Mouse (Mus musculus) heart, adult 8-10 months (tissue): ENCODE data around the gene Chmp2a. TPM values are rescaled to one million over a fixed set of nuclear protein-coding genes. Genes with fewer than 3 reads are reported as not detected.

Experiments
- DNase-seq: peaks from one replicate; pipeline ENCODE4 v3.0.0; 2022; ENCODE audit warnings: low spot score
- total RNA-seq, 4 experiments: library from RNA; stranded (reverse); gene quantifications; 2 replicates each; pipeline ENCODE4 v1.2.4; 2022

Chmp2a gene
- total RNA-seq, 4 experiments from 2014 or later = 142 to 153 (median 147) TPM

- no peak for DNase-seq
Observed at GRCm38 (mm10) chr7:13035211-13035855, 726 bp upstream of the Chmp2a start.

- no peak for DNase-seq
Observed at GRCm38 (mm10) chr7:13033451-13034147, 1.0 kb downstream of the Chmp2a start.

- no peak for DNase-seq
Observed at GRCm38 (mm10) chr7:13032541-13032940, 2.1 kb downstream of the Chmp2a start.

- DNase-seq = no peak
Observed at GRCm38 (mm10) chr7:13031983-13032382, 2.6 kb downstream of the Chmp2a start.

GRCm38 (mm10) chr7:13031069-13031468 is 3.5 kb downstream of the Chmp2a start:
- no peak for DNase-seq

- DNase-seq = no peak
Observed at GRCm38 (mm10) chr7:13028986-13029385, 5.6 kb downstream of the Chmp2a start.

GRCm38 (mm10) chr7:13025511-13026112 is 9.0 kb downstream of the Chmp2a start:
- no peak for DNase-seq

GRCm38 (mm10) chr7:13024805-13025204 is 9.8 kb downstream of the Chmp2a start:
- no peak for DNase-seq

- DNase-seq = peak; percentile 91
Observed at GRCm38 (mm10) chr7:13023928-13024731, 10.5 kb downstream of the Chmp2a start.

- DNase-seq = peak; percentile 57
Observed at GRCm38 (mm10) chr7:13022773-13023535, 11.7 kb downstream of the Chmp2a start.

GRCm38 (mm10) chr7:13015217-13015616 is 19.4 kb downstream of the Chmp2a start:
- no peak for DNase-seq

GRCm38 (mm10) chr7:13014275-13014839 is 20.2 kb downstream of the Chmp2a start:
- no peak for DNase-seq

- DNase-seq = no peak
Observed at GRCm38 (mm10) chr7:13013671-13014070, 20.9 kb downstream of the Chmp2a start.

GRCm38 (mm10) chr7:13010005-13010908 is 24.4 kb downstream of the Chmp2a start, which contains the start of gene Zbtb45:
Gene Zbtb45 (minus strand): TSS chr7:13010034.
- DNase-seq = no peak

- peak; percentile 94 for DNase-seq
Observed at GRCm38 (mm10) chr7:13009143-13010004, 25.2 kb downstream of the Chmp2a start.

GRCm38 (mm10) chr7:13007341-13008092 is 27.1 kb downstream of the Chmp2a start:
- DNase-seq = no peak

- DNase-seq = peak; percentile 24
Observed at GRCm38 (mm10) chr7:13006531-13006930, 28.1 kb downstream of the Chmp2a start.

GRCm38 (mm10) chr7:13006011-13006410 is 28.6 kb downstream of the Chmp2a start:
- no peak for DNase-seq
